Mouse (Mus musculus): ENCODE measurements at regions not wholly inside any gene's neighbourhood (a gene's known extent, or its start where the extent isn't known, plus 50 kb on each side); places are given as distances from the start of the nearest gene placed in this dataset.
A peak's percentile ranks its signal among the peaks of the same experiment; 100 is the strongest.

GRCm38 (mm10) chr2:172766403-172766802 lies 173.7 kb downstream of the Bmp7 start:
- Histone ChIP-seq H3K27me3 (ENCODE audit: control insufficient read depth, insufficient read depth, insufficient read length) (no peaks in the 10 kb centered on the region), H3K36me3 (ENCODE audit: control insufficient read depth, insufficient read depth) (no peaks in the 10 kb centered on the region), H3ac (ENCODE audit: control insufficient read depth, insufficient read length, low read depth) (no peak overlapping the region), H3K79me3 (ENCODE audit: low read depth) (no peaks in the 10 kb centered on the region), H3K4me3 (ENCODE audit: insufficient read depth, poor library complexity, severe bottlenecking) (no peak overlapping the region), H3K79me2 (ENCODE audit: control insufficient read depth, insufficient read depth) (no peaks in the 10 kb centered on the region)
- TF ChIP-seq CTCF (IDR thresholded peaks at IDR 0.05; ENCODE audit: control insufficient read depth, insufficient read depth, insufficient read length) (no peak), MAX (IDR thresholded peaks at IDR 0.05) (no peak), CEBPB (IDR thresholded peaks at IDR 0.05; ENCODE audit: low read depth) (no peak), MYOG (IDR thresholded peaks at IDR 0.05; ENCODE audit: control insufficient read depth, extremely low read depth, insufficient read length) (no peak), MYOD1 (IDR thresholded peaks at IDR 0.05; ENCODE audit: control insufficient read depth, insufficient read length, low read depth) (no peak), FOSL1 (IDR thresholded peaks at IDR 0.05; ENCODE audit: insufficient read depth, low read length, poor library complexity, severe bottlenecking) (no peak), USF1 (IDR thresholded peaks at IDR 0.05; ENCODE audit: low read depth) (no peak)

DNA sequence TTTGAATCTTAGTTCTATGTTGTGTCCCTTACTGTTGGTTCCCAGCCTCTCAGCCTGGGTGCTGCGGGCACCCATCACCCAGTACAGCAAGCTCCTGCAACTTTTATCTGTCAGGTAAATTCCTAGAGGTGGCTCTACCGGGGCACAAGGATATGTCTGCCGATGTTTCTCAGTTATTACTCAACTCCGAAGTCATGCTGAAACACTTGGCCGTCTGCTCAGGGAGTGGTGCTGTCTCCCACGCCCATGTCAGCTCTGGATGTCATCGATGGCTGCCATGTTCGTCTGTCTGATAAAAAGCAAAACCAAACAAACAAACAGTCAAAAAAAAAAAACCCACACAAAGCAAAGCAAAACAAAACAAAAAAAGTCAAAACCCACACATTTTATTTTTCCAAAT lies 171.4 kb downstream of the Bmp7 start:
- Histone ChIP-seq H3ac (ENCODE audit: control insufficient read depth, insufficient read length, low read depth) (no peak overlapping the region), H3K79me3 (ENCODE audit: low read depth) (no peaks in the 10 kb centered on the region), H3K27me3 (ENCODE audit: control insufficient read depth, insufficient read depth, insufficient read length) (no peaks in the 10 kb centered on the region), H3K36me3 (ENCODE audit: control insufficient read depth, insufficient read depth) (no peaks in the 10 kb centered on the region), H3K79me2 (ENCODE audit: control insufficient read depth, insufficient read depth) (no peaks in the 10 kb centered on the region), H3K4me3 (ENCODE audit: insufficient read depth, poor library complexity, severe bottlenecking) (no peak overlapping the region)
- TF ChIP-seq CTCF (IDR thresholded peaks at IDR 0.05; ENCODE audit: control insufficient read depth, insufficient read depth, insufficient read length) (no peak), MAX (IDR thresholded peaks at IDR 0.05) (no peak), MYOD1 (IDR thresholded peaks at IDR 0.05; ENCODE audit: control insufficient read depth, insufficient read length, low read depth) (no peak), USF1 (IDR thresholded peaks at IDR 0.05; ENCODE audit: low read depth) (no peak), CEBPB (IDR thresholded peaks at IDR 0.05; ENCODE audit: low read depth) (no peak), MYOG (IDR thresholded peaks at IDR 0.05; ENCODE audit: control insufficient read depth, extremely low read depth, insufficient read length) (no peak), FOSL1 (IDR thresholded peaks at IDR 0.05; ENCODE audit: insufficient read depth, low read length, poor library complexity, severe bottlenecking) (no peak)

GRCm38 (mm10) chr2:172770061-172770460 lies 170.1 kb downstream of the Bmp7 start:
- no peaks in the 10 kb centered on the region for H3K27me3 ChIP-seq (ENCODE audit: control insufficient read depth, insufficient read depth, insufficient read length)
- TF ChIP-seq MYOD1 (IDR thresholded peaks at IDR 0.05; ENCODE audit: control insufficient read depth, insufficient read length, low read depth) (no peak), FOSL1 (IDR thresholded peaks at IDR 0.05; ENCODE audit: insufficient read depth, low read length, poor library complexity, severe bottlenecking) (no peak), MYOG (IDR thresholded peaks at IDR 0.05; ENCODE audit: control insufficient read depth, extremely low read depth, insufficient read length) (no peak), USF1 (IDR thresholded peaks at IDR 0.05; ENCODE audit: low read depth) (no peak), CTCF (IDR thresholded peaks at IDR 0.05; ENCODE audit: control insufficient read depth, insufficient read depth, insufficient read length) (no peak), MAX (IDR thresholded peaks at IDR 0.05) (no peak), CEBPB (IDR thresholded peaks at IDR 0.05; ENCODE audit: low read depth) (no peak)
- H3K4me3 ChIP-seq (ENCODE audit: insufficient read depth, poor library complexity, severe bottlenecking), result no peak overlapping the region
- no peaks in the 10 kb centered on the region for H3K79me2 ChIP-seq (ENCODE audit: control insufficient read depth, insufficient read depth)
- no peaks in the 10 kb centered on the region for H3K36me3 ChIP-seq (ENCODE audit: control insufficient read depth, insufficient read depth)
- H3ac ChIP-seq (ENCODE audit: control insufficient read depth, insufficient read length, low read depth), result no peak overlapping the region
- no peaks in the 10 kb centered on the region for H3K79me3 ChIP-seq (ENCODE audit: low read depth)

- H3K36me3 ChIP-seq (ENCODE audit: control insufficient read depth, insufficient read depth), result no peaks in the 10 kb centered on the region
- H3K79me2 ChIP-seq (ENCODE audit: control insufficient read depth, insufficient read depth), result no peaks in the 10 kb centered on the region
- no peak overlapping the region for H3ac ChIP-seq (ENCODE audit: control insufficient read depth, insufficient read length, low read depth)
- H3K27me3 ChIP-seq (ENCODE audit: control insufficient read depth, insufficient read depth, insufficient read length), result no peaks in the 10 kb centered on the region
- H3K4me3 ChIP-seq (ENCODE audit: insufficient read depth, poor library complexity, severe bottlenecking), result no peak overlapping the region
- TF ChIP-seq MYOG (IDR thresholded peaks at IDR 0.05; ENCODE audit: control insufficient read depth, extremely low read depth, insufficient read length), result no peak
- no peak for TF ChIP-seq USF1 (IDR thresholded peaks at IDR 0.05; ENCODE audit: low read depth)
- TF ChIP-seq FOSL1 (IDR thresholded peaks at IDR 0.05; ENCODE audit: insufficient read depth, low read length, poor library complexity, severe bottlenecking), result no peak
- TF ChIP-seq MAX (IDR thresholded peaks at IDR 0.05), result no peak
- TF ChIP-seq MYOD1 (IDR thresholded peaks at IDR 0.05; ENCODE audit: control insufficient read depth, insufficient read length, low read depth), result no peak
- no peak for TF ChIP-seq CTCF (IDR thresholded peaks at IDR 0.05; ENCODE audit: control insufficient read depth, insufficient read depth, insufficient read length)
- TF ChIP-seq CEBPB (IDR thresholded peaks at IDR 0.05; ENCODE audit: low read depth), result no peak
- no peaks in the 10 kb centered on the region for H3K79me3 ChIP-seq (ENCODE audit: low read depth)
These were observed 169.5 kb downstream of the Bmp7 start for GRCm38 (mm10) chr2:172770606-172771005.

- no peak overlapping the region for H3ac ChIP-seq (ENCODE audit: control insufficient read depth, insufficient read length, low read depth)
- TF ChIP-seq USF1 (IDR thresholded peaks at IDR 0.05; ENCODE audit: low read depth) (no peak), CTCF (IDR thresholded peaks at IDR 0.05; ENCODE audit: control insufficient read depth, insufficient read depth, insufficient read length) (peak; percentile 14)
- H3K79me3 ChIP-seq (ENCODE audit: low read depth), result no peaks in the 10 kb centered on the region
- H3K79me2 ChIP-seq (ENCODE audit: control insufficient read depth, insufficient read depth), result no peaks in the 10 kb centered on the region
- no peaks in the 10 kb centered on the region for H3K36me3 ChIP-seq (ENCODE audit: control insufficient read depth, insufficient read depth)
- H3K4me3 ChIP-seq (ENCODE audit: insufficient read depth, poor library complexity, severe bottlenecking), result no peak overlapping the region
- no peaks in the 10 kb centered on the region for H3K27me3 ChIP-seq (ENCODE audit: control insufficient read depth, insufficient read depth, insufficient read length)
These were observed 166.9 kb downstream of the Bmp7 start for GRCm38 (mm10) chr2:172773176-172773575.

GRCm38 (mm10) chr2:172776485-172776884 lies 163.6 kb downstream of the Bmp7 start:
- H3K36me3 ChIP-seq (ENCODE audit: control insufficient read depth, insufficient read depth), result no peaks in the 10 kb centered on the region
- no peak for TF ChIP-seq CEBPB (IDR thresholded peaks at IDR 0.05; ENCODE audit: low read depth)
- TF ChIP-seq FOSL1 (IDR thresholded peaks at IDR 0.05; ENCODE audit: insufficient read depth, low read length, poor library complexity, severe bottlenecking), result no peak
- TF ChIP-seq MYOD1 (IDR thresholded peaks at IDR 0.05; ENCODE audit: control insufficient read depth, insufficient read length, low read depth), result no peak
- no peak for TF ChIP-seq CTCF (IDR thresholded peaks at IDR 0.05; ENCODE audit: control insufficient read depth, insufficient read depth, insufficient read length)
- TF ChIP-seq MAX (IDR thresholded peaks at IDR 0.05), result no peak
- TF ChIP-seq USF1 (IDR thresholded peaks at IDR 0.05; ENCODE audit: low read depth), result no peak
- no peak for TF ChIP-seq MYOG (IDR thresholded peaks at IDR 0.05; ENCODE audit: control insufficient read depth, extremely low read depth, insufficient read length)
- no peak overlapping the region for H3ac ChIP-seq (ENCODE audit: control insufficient read depth, insufficient read length, low read depth)
- H3K79me2 ChIP-seq (ENCODE audit: control insufficient read depth, insufficient read depth), result no peaks in the 10 kb centered on the region
- H3K4me3 ChIP-seq (ENCODE audit: insufficient read depth, poor library complexity, severe bottlenecking), result no peak overlapping the region
- no peaks in the 10 kb centered on the region for H3K79me3 ChIP-seq (ENCODE audit: low read depth)
- H3K27me3 ChIP-seq (ENCODE audit: control insufficient read depth, insufficient read depth, insufficient read length), result no peaks in the 10 kb centered on the region

Data from C2C12 (cell line).